Mouse (Mus musculus): ENCODE measurements around the gene Ankrd55. TPM values are rescaled to one million over a fixed set of nuclear protein-coding genes. Genes with fewer than 3 reads are reported as not detected.

Gene Ankrd55
- polyA plus RNA-seq, 1 experiment from 2014 or later = 2.7 TPM

GRCm38 (mm10) chr13:112386494-112387075 is 98.3 kb downstream of the Ankrd55 start:
- Histone ChIP-seq H3K36me3 (ENCODE audit: inconsistent target) (no peaks in the 10 kb centered on the region), H3K27ac (no peak overlapping the region), H3K79me2 (ENCODE audit: inconsistent target) (no peaks in the 10 kb centered on the region), H3K4me3 (ENCODE audit: inconsistent target) (no peak overlapping the region)
- WGBS (ENCODE audit: missing documents) = 41% methylated on average over 2 of the region's 2 CpGs

GRCm38 (mm10) chr13:112387279-112387678 is 99.0 kb downstream of the Ankrd55 start:
- 59% methylated on average over 5 of the region's 5 CpGs for WGBS (ENCODE audit: missing documents)
- Histone ChIP-seq H3K4me3 (ENCODE audit: inconsistent target) (no peak overlapping the region), H3K27ac (no peak overlapping the region), H3K79me2 (ENCODE audit: inconsistent target) (no peaks in the 10 kb centered on the region), H3K36me3 (ENCODE audit: inconsistent target) (no peaks in the 10 kb centered on the region)

GRCm38 (mm10) chr13:112388176-112388575 is 99.9 kb downstream of the Ankrd55 start:
- no peaks in the 10 kb centered on the region for H3K36me3 ChIP-seq (ENCODE audit: inconsistent target)
- no peak overlapping the region for H3K27ac ChIP-seq
- WGBS (ENCODE audit: missing documents) = 84% methylated on average over 3 of the region's 3 CpGs

GRCm38 (mm10) chr13:112390206-112390605 is 102.0 kb downstream of the Ankrd55 start:
- H3K36me3 ChIP-seq (ENCODE audit: inconsistent target) = no peaks in the 10 kb centered on the region
- no peak overlapping the region for H3K27ac ChIP-seq
- H3K4me3 ChIP-seq (ENCODE audit: inconsistent target) = no peak overlapping the region
- H3K79me2 ChIP-seq (ENCODE audit: inconsistent target) = no peaks in the 10 kb centered on the region
- WGBS (ENCODE audit: missing documents) = 100% methylated on average over 1 of the region's 1 CpGs

More at GRCm38 (mm10) chr13:112388176-112388575, 99.9 kb downstream of the Ankrd55 start:
- no peak overlapping the region for H3K4me3 ChIP-seq (ENCODE audit: inconsistent target)
- no peaks in the 10 kb centered on the region for H3K79me2 ChIP-seq (ENCODE audit: inconsistent target)

GRCm38 (mm10) chr13:112391354-112391753 is 103.1 kb downstream of the Ankrd55 start:
- H3K27ac ChIP-seq = no peak overlapping the region
- WGBS (ENCODE audit: missing documents) = 89% methylated on average over 3 of the region's 3 CpGs
- no peaks in the 10 kb centered on the region for H3K36me3 ChIP-seq (ENCODE audit: inconsistent target)
- H3K79me2 ChIP-seq (ENCODE audit: inconsistent target) = no peaks in the 10 kb centered on the region
- no peak overlapping the region for H3K4me3 ChIP-seq (ENCODE audit: inconsistent target)

GRCm38 (mm10) chr13:112393356-112393755 is 105.1 kb downstream of the Ankrd55 start:
- Histone ChIP-seq H3K79me2 (ENCODE audit: inconsistent target) (no peaks in the 10 kb centered on the region), H3K27ac (no peak overlapping the region), H3K4me3 (ENCODE audit: inconsistent target) (no peak overlapping the region), H3K36me3 (ENCODE audit: inconsistent target) (no peaks in the 10 kb centered on the region)
- 89% methylated on average over 2 of the region's 2 CpGs for WGBS (ENCODE audit: missing documents)

GRCm38 (mm10) chr13:112394271-112394670 is 106.0 kb downstream of the Ankrd55 start:
- peak overlapping the region; percentile 42 for H3K27ac ChIP-seq

GRCm38 (mm10) chr13:112404723-112405122 is 116.5 kb downstream of the Ankrd55 start:
- WGBS (ENCODE audit: missing documents) = 100% methylated on average over 3 of the region's 3 CpGs
- Histone ChIP-seq H3K79me2 (ENCODE audit: inconsistent target) (no peaks in the 10 kb centered on the region), H3K4me3 (ENCODE audit: inconsistent target) (no peak overlapping the region), H3K36me3 (ENCODE audit: inconsistent target) (no peaks in the 10 kb centered on the region), H3K27ac (no peak overlapping the region)

More at GRCm38 (mm10) chr13:112394271-112394670, 106.0 kb downstream of the Ankrd55 start:
- Histone ChIP-seq H3K79me2 (ENCODE audit: inconsistent target) (no peaks in the 10 kb centered on the region), H3K36me3 (ENCODE audit: inconsistent target) (no peaks in the 10 kb centered on the region), H3K4me3 (ENCODE audit: inconsistent target) (no peak overlapping the region)
- 97% methylated on average over 9 of the region's 9 CpGs for WGBS (ENCODE audit: missing documents)

GRCm38 (mm10) chr13:112405184-112405583 is 116.9 kb downstream of the Ankrd55 start:
- Histone ChIP-seq H3K4me3 (ENCODE audit: inconsistent target) (no peak overlapping the region), H3K79me2 (ENCODE audit: inconsistent target) (no peaks in the 10 kb centered on the region), H3K36me3 (ENCODE audit: inconsistent target) (no peaks in the 10 kb centered on the region), H3K27ac (no peak overlapping the region)
- WGBS (ENCODE audit: missing documents) = 94% methylated on average over 1 of the region's 1 CpGs

GRCm38 (mm10) chr13:112406618-112407017 is 118.4 kb downstream of the Ankrd55 start:
- 77% methylated on average over 2 of the region's 2 CpGs for WGBS (ENCODE audit: missing documents)
- Histone ChIP-seq H3K36me3 (ENCODE audit: inconsistent target) (no peaks in the 10 kb centered on the region), H3K4me3 (ENCODE audit: inconsistent target) (no peak overlapping the region), H3K79me2 (ENCODE audit: inconsistent target) (no peaks in the 10 kb centered on the region), H3K27ac (no peak overlapping the region)

GRCm38 (mm10) chr13:112407181-112407700 is 119.0 kb downstream of the Ankrd55 start:
- Histone ChIP-seq H3K27ac (no peak overlapping the region), H3K4me3 (ENCODE audit: inconsistent target) (no peak overlapping the region), H3K36me3 (ENCODE audit: inconsistent target) (no peaks in the 10 kb centered on the region), H3K79me2 (ENCODE audit: inconsistent target) (no peaks in the 10 kb centered on the region)
- 97% methylated on average over 3 of the region's 3 CpGs for WGBS (ENCODE audit: missing documents)

- Histone ChIP-seq H3K36me3 (ENCODE audit: inconsistent target) (no peaks in the 10 kb centered on the region), H3K79me2 (ENCODE audit: inconsistent target) (no peaks in the 10 kb centered on the region), H3K27ac (no peak overlapping the region), H3K4me3 (ENCODE audit: inconsistent target) (no peak overlapping the region)
- WGBS (ENCODE audit: missing documents) = 95% methylated on average over 7 of the region's 9 CpGs
Measured at GRCm38 (mm10) chr13:112407776-112408490, 119.7 kb downstream of the Ankrd55 start.

- Histone ChIP-seq H3K36me3 (ENCODE audit: inconsistent target) (no peaks in the 10 kb centered on the region), H3K4me3 (ENCODE audit: inconsistent target) (no peak overlapping the region), H3K27ac (no peak overlapping the region), H3K79me2 (ENCODE audit: inconsistent target) (no peaks in the 10 kb centered on the region)
- 76% methylated on average over 4 of the region's 4 CpGs for WGBS (ENCODE audit: missing documents)
Measured at GRCm38 (mm10) chr13:112408701-112409100, 120.5 kb downstream of the Ankrd55 start.

GRCm38 (mm10) chr13:112409331-112409730 is 121.1 kb downstream of the Ankrd55 start:
- Histone ChIP-seq H3K79me2 (ENCODE audit: inconsistent target) (no peaks in the 10 kb centered on the region), H3K36me3 (ENCODE audit: inconsistent target) (no peaks in the 10 kb centered on the region), H3K4me3 (ENCODE audit: inconsistent target) (no peak overlapping the region), H3K27ac (no peak overlapping the region)
- 94% methylated on average over 2 of the region's 2 CpGs for WGBS (ENCODE audit: missing documents)

- Histone ChIP-seq H3K27ac (no peak overlapping the region), H3K4me3 (ENCODE audit: inconsistent target) (no peak overlapping the region), H3K36me3 (ENCODE audit: inconsistent target) (no peaks in the 10 kb centered on the region), H3K79me2 (ENCODE audit: inconsistent target) (no peaks in the 10 kb centered on the region)
- WGBS (ENCODE audit: missing documents) = 100% methylated on average over 1 of the region's 1 CpGs
Measured at GRCm38 (mm10) chr13:112409851-112410250, 121.6 kb downstream of the Ankrd55 start.

All from macrophage (primary cell).